Mouse (Mus musculus) cortical plate, adult 2 months (tissue): ENCODE results near the gene Rtl9.

Source experiments
- CTCF ChIP-seq: fragments of 200-500 bp; IDR thresholded peaks from 2 replicates; pipeline ENCODE4 v1.5.1; 2011; ENCODE audit warnings: mild to moderate bottlenecking, control low read depth, low read length; ENCODE audit not compliant: insufficient read depth; ENCODE audit errors: extremely low read depth
- POLR2A ChIP-seq: fragments of 200-500 bp; IDR thresholded peaks from 2 replicates; pipeline ENCODE4 v1.6.1; 2011; ENCODE audit warnings: mild to moderate bottlenecking, low read length, control low read depth; ENCODE audit not compliant: insufficient read depth; ENCODE audit errors: extremely low read depth

DNA sequence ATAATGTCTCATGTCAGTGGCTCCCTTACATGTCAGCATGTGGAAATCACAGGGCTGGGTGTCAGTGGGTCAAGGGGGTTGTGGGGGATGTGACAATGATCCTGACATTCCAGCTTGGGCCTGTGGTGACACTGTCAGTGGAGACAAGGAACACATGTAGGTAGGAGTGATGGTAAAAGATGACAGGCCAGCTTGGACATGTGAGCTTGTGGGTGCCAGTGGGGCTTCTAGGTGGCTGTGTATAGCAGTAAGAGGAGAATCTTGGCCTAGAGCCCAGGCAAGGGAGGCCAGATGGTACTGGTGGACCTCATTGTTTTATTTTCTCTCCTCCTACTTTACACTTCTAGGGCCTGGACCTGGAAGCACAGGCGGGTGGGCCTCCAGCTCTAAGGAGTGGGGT lies 16.7 kb upstream of the Rtl9 start:
- TF ChIP-seq POLR2A, result no peak
- no peak for TF ChIP-seq CTCF
